Mouse (Mus musculus) liver (tissue): ENCODE measurements around the gene Tgif2.
"Not testable (repeated sequence)": the region's sequence is repeated elsewhere in the genome, so short reads cannot be mapped to it uniquely, and the experiment has no call there.

Experiments
- DNase-seq: peaks from one replicate; pipeline ENCODE4 v3.0.0-alpha.2; 2020; ENCODE audit warnings: mixed read lengths

Gene Tgif2

GRCm38 (mm10) chr2:156839319-156840191 lies at the start of gene Tgif2:
Gene Tgif2, plus strand, starts transcription at chr2:156840007.
- DNase-seq, result peak; percentile 90

GRCm38 (mm10) chr2:156798516-156798915 lies 41.3 kb upstream of the Tgif2 start:
- DNase-seq, result no peak

- DNase-seq, result no peak
Measured at GRCm38 (mm10) chr2:156801045-156801444, 38.8 kb upstream of the Tgif2 start.

- not testable (repeated sequence) for DNase-seq
Measured at GRCm38 (mm10) chr2:156802116-156802515, 37.7 kb upstream of the Tgif2 start.

- DNase-seq, result no peak
Measured at GRCm38 (mm10) chr2:156803698-156804372, 36.0 kb upstream of the Tgif2 start.

- no peak for DNase-seq
Measured at GRCm38 (mm10) chr2:156804589-156804988, 35.2 kb upstream of the Tgif2 start.

- DNase-seq, result no peak
Measured at GRCm38 (mm10) chr2:156806886-156807285, 32.9 kb upstream of the Tgif2 start.

GRCm38 (mm10) chr2:156809579-156809978 lies 30.2 kb upstream of the Tgif2 start:
- DNase-seq, result peak; percentile 44

GRCm38 (mm10) chr2:156810716-156811115 lies 29.1 kb upstream of the Tgif2 start:
- no peak for DNase-seq

GRCm38 (mm10) chr2:156811556-156811955 lies 28.3 kb upstream of the Tgif2 start:
- no peak for DNase-seq

GRCm38 (mm10) chr2:156814344-156814801 lies 25.4 kb upstream of the Tgif2 start:
- no peak for DNase-seq

- DNase-seq, result no peak
Measured at GRCm38 (mm10) chr2:156814893-156815292, 24.9 kb upstream of the Tgif2 start.

- DNase-seq, result no peak
Measured at GRCm38 (mm10) chr2:156815412-156815811, 24.4 kb upstream of the Tgif2 start.

- no peak for DNase-seq
Measured at GRCm38 (mm10) chr2:156816116-156816515, 23.7 kb upstream of the Tgif2 start.

- DNase-seq, result not testable (repeated sequence)
Measured at GRCm38 (mm10) chr2:156825128-156825527, 14.7 kb upstream of the Tgif2 start.

- no peak for DNase-seq
Measured at GRCm38 (mm10) chr2:156834336-156834735, 5.5 kb upstream of the Tgif2 start.

GRCm38 (mm10) chr2:156838839-156839238 lies 968 bp upstream of the Tgif2 start:
- DNase-seq, result no peak

GRCm38 (mm10) chr2:156840301-156841027 lies 657 bp downstream of the Tgif2 start:
- peak; percentile 64 for DNase-seq

- DNase-seq, result peak; percentile 68
Measured at GRCm38 (mm10) chr2:156841028-156841840, 1.4 kb downstream of the Tgif2 start.

- DNase-seq, result peak; percentile 67
Measured at GRCm38 (mm10) chr2:156841841-156842706, 2.3 kb downstream of the Tgif2 start.

- DNase-seq, result no peak
Measured at GRCm38 (mm10) chr2:156842711-156843110, 2.9 kb downstream of the Tgif2 start.
